Mouse (Mus musculus) thymus, postnatal 36 days (tissue): ENCODE measurements around the gene Atxn7l1.

Experiments used
- DNase-seq, 2 experiments: peaks; one replicate each; pipeline ENCODE4 v3.0.0; 2022; ENCODE audit warnings: mixed read lengths in 2 of 2

The Atxn7l1 gene

GRCm38 (mm10) chr12:33390844-33391560 is 243.5 kb downstream of the Atxn7l1 start:
- no peak for DNase-seq

DNA sequence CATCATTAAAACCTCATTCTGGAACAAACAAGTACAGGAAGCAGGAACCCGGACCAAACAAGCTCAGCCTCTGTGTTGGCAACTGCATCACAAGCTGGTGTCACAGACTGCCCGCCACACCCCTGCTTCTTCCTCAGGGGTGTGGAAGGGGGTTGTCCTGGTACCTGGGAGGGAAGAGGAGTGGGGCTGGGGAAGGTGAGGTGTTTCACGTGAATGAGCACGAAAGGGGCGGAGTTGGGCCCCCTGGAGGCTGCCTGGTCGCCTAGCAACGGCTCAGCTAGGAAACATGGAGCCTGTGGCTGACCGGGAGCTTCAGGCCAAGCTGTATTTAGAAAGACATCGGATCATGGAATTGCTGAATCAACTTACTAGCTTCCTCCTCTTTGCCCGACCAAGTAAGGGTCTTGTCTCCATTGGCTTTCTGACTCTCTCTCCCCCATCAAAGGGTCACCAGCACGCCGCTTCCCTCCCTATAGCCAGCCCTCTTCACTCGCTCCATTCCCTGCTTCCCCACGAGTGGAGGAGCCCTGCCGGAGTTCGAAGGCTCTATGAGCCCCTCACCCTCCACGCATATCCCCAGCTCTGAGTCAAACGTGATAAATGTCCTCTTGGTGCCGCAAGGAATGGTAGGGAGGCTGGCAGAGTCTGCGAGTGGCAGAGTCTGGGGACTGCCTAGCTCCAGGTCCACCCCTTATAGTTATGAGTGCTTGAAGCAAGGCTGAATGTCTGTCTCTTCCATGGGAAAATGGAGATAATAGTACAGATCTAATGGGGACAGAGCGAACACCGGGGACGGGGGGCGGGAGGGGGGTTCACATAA is 247.5 kb downstream of the Atxn7l1 start, which contains the start of gene Efcab10:
Gene Efcab10, plus strand, starts transcription at position 51 of the 820 bp plus-strand sequence.
- DNase-seq = no peak

DNA sequence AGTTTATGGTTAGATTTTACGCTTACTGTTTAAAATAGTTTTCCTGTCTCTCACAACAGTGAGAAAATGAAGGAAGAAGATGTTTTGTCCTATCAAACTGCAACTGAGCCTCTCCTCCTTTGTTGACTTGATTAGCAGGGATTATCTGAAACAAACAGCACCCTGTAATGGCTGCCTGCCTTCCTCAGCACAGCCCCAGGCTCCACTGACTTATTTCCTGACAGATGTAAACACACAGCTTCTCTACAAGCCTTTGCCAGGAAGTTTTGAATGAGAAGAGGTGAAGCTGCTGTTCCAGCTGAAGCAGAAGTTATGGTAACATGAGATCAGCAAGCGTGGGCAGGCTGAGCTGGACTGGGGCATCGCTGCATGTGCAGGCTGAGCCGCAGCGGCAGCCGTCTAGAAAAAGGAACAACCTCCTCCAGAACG is 255.8 kb downstream of the Atxn7l1 start:
- no peak for DNase-seq

DNA sequence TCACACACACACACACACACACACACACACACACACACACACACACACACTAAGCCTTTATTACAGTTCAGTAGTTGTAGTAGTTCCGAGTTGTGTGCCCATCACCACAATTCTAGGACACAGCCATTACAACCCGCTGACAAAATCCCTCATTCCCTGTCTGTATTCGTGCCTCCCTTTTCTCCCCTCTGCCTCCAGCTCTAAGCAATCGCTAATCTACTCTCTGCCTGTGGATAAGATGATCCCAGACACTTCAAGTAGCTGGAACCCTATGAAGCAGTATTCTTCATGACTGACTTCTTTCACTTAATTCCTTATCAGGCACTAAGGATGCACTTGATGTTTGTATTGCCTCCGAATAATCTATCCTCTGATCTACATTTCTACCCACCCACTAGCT is 257.5 kb downstream of the Atxn7l1 start:
- DNase-seq = no peak

DNA sequence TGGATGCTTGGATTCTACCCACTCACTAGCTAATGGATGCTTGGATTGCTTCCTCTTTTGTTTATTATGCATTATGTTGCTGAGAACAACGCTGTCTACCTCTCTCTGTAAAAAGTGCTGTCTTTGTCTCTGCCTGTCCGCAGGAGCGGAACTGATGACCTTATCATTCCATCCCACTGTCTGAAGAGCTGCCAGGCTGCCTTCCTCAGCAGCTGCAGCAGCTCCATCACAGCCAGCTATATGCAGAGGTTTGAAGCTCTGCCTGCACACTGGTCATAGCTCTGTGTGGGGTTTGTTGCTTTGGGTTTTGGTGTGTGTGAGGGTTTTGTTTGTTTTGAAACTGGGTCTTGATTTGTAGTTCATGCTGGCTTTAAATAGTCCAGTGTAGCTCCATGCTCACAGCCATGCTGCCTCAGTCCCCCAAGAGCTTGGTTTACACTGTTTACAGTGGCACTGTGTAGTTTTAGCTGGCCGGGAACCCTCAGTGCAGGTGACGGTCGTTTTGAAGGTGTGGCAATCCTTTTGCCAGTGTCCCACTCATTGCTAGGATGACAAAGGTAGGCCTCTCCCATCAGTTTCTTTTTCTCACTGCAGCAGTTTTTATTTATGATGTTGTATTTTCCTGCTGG is 258.0 kb downstream of the Atxn7l1 start:
- no peak for DNase-seq

GRCm38 (mm10) chr12:33411580-33412151 is 264.2 kb downstream of the Atxn7l1 start:
- DNase-seq = no peak
